Mouse (Mus musculus): ENCODE results near the gene Neb.

DNA sequence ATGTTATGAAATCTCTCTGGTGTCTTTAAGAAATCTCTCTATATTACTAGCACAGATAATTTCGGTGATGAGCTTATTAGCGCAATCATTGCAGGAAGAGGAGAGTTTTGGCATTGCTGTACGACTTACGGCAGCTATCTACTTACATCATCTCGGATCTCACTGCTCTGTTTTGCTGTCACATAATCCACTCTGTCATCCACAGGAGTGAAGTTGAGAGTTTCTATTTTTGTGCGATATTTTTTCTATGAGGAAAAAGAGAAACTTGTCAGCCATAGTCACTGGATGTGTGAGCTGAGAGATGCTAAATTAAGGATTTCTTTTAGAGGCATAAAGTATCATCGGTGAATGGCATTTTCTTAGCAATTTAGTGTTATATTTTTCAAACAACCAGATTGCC lies 167.6 kb downstream of the Neb start:
- TF ChIP-seq CTCF (conservative IDR thresholded peaks at IDR 0.05; ENCODE audit: low read length), result no peak
- TF ChIP-seq POU5F1 (IDR thresholded peaks at IDR 0.05; ENCODE audit: borderline replicate concordance, low read length), result no peak
